Mouse (Mus musculus) testis, adult 2 months (tissue): ENCODE results near the gene Rps28.

Experiments used
- CTCF ChIP-seq: fragments of 200-500 bp; IDR thresholded peaks from 2 replicates; pipeline ENCODE4 v1.5.1; 2012; ENCODE audit warnings: low read depth, mild to moderate bottlenecking, inconsistent platforms, low read length, moderate library complexity; ENCODE audit not compliant: control insufficient read depth, insufficient read depth, insufficient replicate concordance
- POLR2A ChIP-seq: fragments of 200-500 bp; IDR thresholded peaks from 2 replicates; pipeline ENCODE4 v1.6.1; 2012; ENCODE audit warnings: low read depth, mild to moderate bottlenecking, inconsistent platforms, low read length, moderate library complexity; ENCODE audit not compliant: control insufficient read depth

GRCm38 (mm10) chr17:33822436-33822959, 1.9 kb downstream of the Rps28 start:
- no peak for TF ChIP-seq CTCF
- no peak for TF ChIP-seq POLR2A
